Mouse (Mus musculus) neutrophil, adult 5-6 weeks (primary cell): ENCODE measurements around the gene Lonrf2. TPM values are rescaled to one million over a fixed set of nuclear protein-coding genes. Genes with fewer than 3 reads are reported as not detected.

Experiments
- ATAC-seq: fragments of 151-379, 151-347 bp; 2 replicates; pipeline ENCODE4 v1.8.0; 2017; ENCODE audit warnings: mild to moderate bottlenecking, moderate TSS enrichment; ENCODE audit not compliant: insufficient number of reproducible peaks, poor library complexity, low FRiP score, severe bottlenecking; ENCODE audit errors: extremely low read depth
- total RNA-seq: library from RNA; stranded (forward); fragments of 200-1000 nt; gene quantifications from 2 replicates; pipeline ENCODE4 v1.2.3, GENCODE M21; 2017

Lonrf2 gene
- total RNA-seq, 1 experiment from 2014 or later = not detected

- peak; percentile 39; the same call in 1 of the 2 replicates for ATAC-seq
Observed at GRCm38 (mm10) chr1:38787443-38787842, 49.1 kb downstream of the Lonrf2 start.

- no peak for ATAC-seq
Observed at GRCm38 (mm10) chr1:38786358-38786757, 50.2 kb downstream of the Lonrf2 start.

GRCm38 (mm10) chr1:38778271-38778670, 58.2 kb downstream of the Lonrf2 start:
- ATAC-seq = no peak

GRCm38 (mm10) chr1:38777500-38777899, 59.0 kb downstream of the Lonrf2 start:
- ATAC-seq = peak; percentile 37; the same call in 1 of the 2 replicates

- no peak for ATAC-seq
Observed at GRCm38 (mm10) chr1:38775713-38776112, 60.8 kb downstream of the Lonrf2 start.

- ATAC-seq = no peak
Observed at GRCm38 (mm10) chr1:38770676-38771075, 65.8 kb downstream of the Lonrf2 start.

- ATAC-seq = no peak
Observed at GRCm38 (mm10) chr1:38769920-38770319, 66.6 kb downstream of the Lonrf2 start.

GRCm38 (mm10) chr1:38767812-38768211, 68.7 kb downstream of the Lonrf2 start:
- peak; percentile 44; the same call in 1 of the 2 replicates for ATAC-seq

- no peak for ATAC-seq
Observed at GRCm38 (mm10) chr1:38766661-38767572, 69.6 kb downstream of the Lonrf2 start.

GRCm38 (mm10) chr1:38766254-38766653, 70.3 kb downstream of the Lonrf2 start:
- no peak for ATAC-seq

- ATAC-seq = no peak
Observed at GRCm38 (mm10) chr1:38763960-38764613, 72.4 kb downstream of the Lonrf2 start.

- no peak for ATAC-seq
Observed at GRCm38 (mm10) chr1:38760424-38760823, 76.1 kb downstream of the Lonrf2 start.

GRCm38 (mm10) chr1:38757791-38758403, 78.6 kb downstream of the Lonrf2 start:
- no peak for ATAC-seq

- ATAC-seq = no peak
Observed at GRCm38 (mm10) chr1:38743863-38744262, 92.6 kb downstream of the Lonrf2 start.

Other genes starting within 250 kb of the Lonrf2 start
- 164 and 189 TPM in 2 replicates for gene Aff3, start 171.8 kb downstream of the Lonrf2 start, total RNA-seq
- gene Chst10, start 61.5 kb upstream of the Lonrf2 start, total RNA-seq = 7.2 and 8.6 TPM in 2 replicates
- gene Nms, start 102.4 kb upstream of the Lonrf2 start, total RNA-seq = not detected in 2 replicates
- 39.8 and 45.5 TPM in 2 replicates for gene Pdcl3, start 148.9 kb upstream of the Lonrf2 start, total RNA-seq